Mouse (Mus musculus) megakaryocyte progenitor cell, adult 5-6 weeks (primary cell): ENCODE data around the gene Pcp2. TPM values are rescaled to one million over a fixed set of nuclear protein-coding genes. Genes with fewer than 3 reads are reported as not detected.

Experiments used
- ATAC-seq: replicated peaks from 2 replicates; pipeline ENCODE4 v1.8.0; 2016; ENCODE audit warnings: mild to moderate bottlenecking, moderate TSS enrichment, inconsistent platforms; ENCODE audit not compliant: poor library complexity
- total RNA-seq, 2 experiments: library from RNA; stranded (forward) in 1 of 2; stranded (reverse) in 1 of 2; fragments of 157-497, 149-512 nt in 1 of 2; fragments of 200-1000 nt in 1 of 2; gene quantifications; 2 replicates each; pipeline versions ENCODE4 v1.2.3 to v1.2.4; 2015 to 2017

The Pcp2 gene
- total RNA-seq (2015) (not detected in 2 replicates), total RNA-seq (2017) (not detected in 2 replicates)

GRCm38 (mm10) chr8:3625445-3625844, at the start of gene Pcp2:
TSS of gene Pcp2 (minus strand) at chr8:3625545.
- ATAC-seq = no peak

- ATAC-seq = no peak
Measured at GRCm38 (mm10) chr8:3674671-3675070, 49.3 kb upstream of the Pcp2 start.

GRCm38 (mm10) chr8:3671980-3672491, 46.7 kb upstream of the Pcp2 start, which contains the start of gene Fcor:
TSS of gene Fcor (minus strand) at chr8:3672362.
- ATAC-seq = peak; percentile 65

- ATAC-seq = peak; percentile 51
Measured at GRCm38 (mm10) chr8:3670388-3670787, 45.0 kb upstream of the Pcp2 start.

- ATAC-seq = peak; percentile 43
Measured at GRCm38 (mm10) chr8:3665507-3665906, 40.2 kb upstream of the Pcp2 start, which contains the start of gene Mcemp1. TSS of gene Mcemp1 (plus strand) at chr8:3665754.

GRCm38 (mm10) chr8:3664405-3664804, 39.1 kb upstream of the Pcp2 start:
- peak; percentile 88 for ATAC-seq

GRCm38 (mm10) chr8:3660889-3661288, 35.5 kb upstream of the Pcp2 start:
- peak; percentile 64 for ATAC-seq

GRCm38 (mm10) chr8:3656725-3657381, 31.5 kb upstream of the Pcp2 start:
- no peak for ATAC-seq

- no peak for ATAC-seq
Measured at GRCm38 (mm10) chr8:3655526-3655925, 30.2 kb upstream of the Pcp2 start, which contains the start of gene Retn. TSS of gene Retn (plus strand) at chr8:3655770.

GRCm38 (mm10) chr8:3654726-3655508, 29.6 kb upstream of the Pcp2 start:
- ATAC-seq = no peak

GRCm38 (mm10) chr8:3652845-3653244, 27.5 kb upstream of the Pcp2 start:
- peak; percentile 12; the same call in 1 of the 2 replicates for ATAC-seq

GRCm38 (mm10) chr8:3648990-3649389, 23.6 kb upstream of the Pcp2 start:
- peak; percentile 20; the same call in 1 of the 2 replicates for ATAC-seq

GRCm38 (mm10) chr8:3648268-3648667, 22.9 kb upstream of the Pcp2 start:
- peak; percentile 59 for ATAC-seq

- no peak for ATAC-seq
Measured at GRCm38 (mm10) chr8:3647561-3647960, 22.2 kb upstream of the Pcp2 start.

GRCm38 (mm10) chr8:3646824-3647531, 21.6 kb upstream of the Pcp2 start:
- 0 out of 2 replicates have a peak, but pooled peaks have one; percentile 13 for ATAC-seq

GRCm38 (mm10) chr8:3645804-3646203, 20.5 kb upstream of the Pcp2 start:
- peak; percentile 89 for ATAC-seq

- ATAC-seq = peak; percentile 54
Measured at GRCm38 (mm10) chr8:3631478-3631875, 6.1 kb upstream of the Pcp2 start.

GRCm38 (mm10) chr8:3630647-3631477, 5.5 kb upstream of the Pcp2 start, which contains the start of gene Stxbp2:
TSS of gene Stxbp2 (plus strand) at chr8:3630955.
- ATAC-seq = peak; percentile 91

GRCm38 (mm10) chr8:3628014-3628413, 2.7 kb upstream of the Pcp2 start:
- peak; percentile 61 for ATAC-seq

- no peak for ATAC-seq
Measured at GRCm38 (mm10) chr8:3626971-3627370, 1.6 kb upstream of the Pcp2 start.
